Mouse (Mus musculus): ENCODE results near the gene Gm20388. TPM values are rescaled to one million over a fixed set of nuclear protein-coding genes. Genes with fewer than 3 reads are reported as not detected.

Gene Gm20388
- total RNA-seq, 2 experiments from 2014 or later = 2.2 to 7.6 TPM

GRCm38 (mm10) chr8:120737166-120737565, 826.5 kb downstream of the Gm20388 start:
- no peak for DNase-seq (ENCODE audit: low spot score in 2 of 2)
- TF ChIP-seq CTCF (conservative IDR thresholded peaks at IDR 0.05) = no peak
- Histone ChIP-seq H3K4me3 (peak overlapping the region; percentile 63; the same call in 1 of the 2 replicates), H3K27ac (no peak overlapping the region)

GRCm38 (mm10) chr8:120738771-120739170, 828.1 kb downstream of the Gm20388 start:
- Histone ChIP-seq H3K4me3 (no peak overlapping the region), H3K27ac (no peak overlapping the region)
- TF ChIP-seq CTCF (conservative IDR thresholded peaks at IDR 0.05) = no peak
- no peak for DNase-seq (ENCODE audit: low spot score in 2 of 2)

DNA sequence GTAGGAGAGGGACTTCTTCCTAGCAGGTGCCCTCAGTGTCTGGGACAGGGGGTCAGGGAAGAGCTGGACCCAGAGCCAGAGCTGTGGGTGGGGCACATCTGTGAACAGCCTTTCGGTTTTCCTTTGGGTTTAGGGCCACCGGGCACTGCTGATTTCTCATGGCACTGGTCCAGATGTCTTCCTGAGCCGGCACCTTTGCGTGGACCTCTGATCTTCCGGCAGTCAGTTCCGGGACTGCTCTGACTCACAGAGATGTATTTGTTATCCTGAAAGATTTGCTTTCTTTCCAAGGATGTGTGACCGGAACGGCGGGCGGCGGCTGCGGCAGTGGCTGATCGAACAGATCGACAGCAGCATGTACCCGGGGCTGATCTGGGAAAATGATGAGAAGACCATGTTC, 828.9 kb downstream of the Gm20388 start:
- TF ChIP-seq CTCF (conservative IDR thresholded peaks at IDR 0.05) = no peak
- DNase-seq (ENCODE audit: low spot score in 2 of 2) = no peak
- no peak overlapping the region; the same call in 1 of the 2 replicates for H3K4me3 ChIP-seq
- no peak overlapping the region for H3K27ac ChIP-seq

DNA sequence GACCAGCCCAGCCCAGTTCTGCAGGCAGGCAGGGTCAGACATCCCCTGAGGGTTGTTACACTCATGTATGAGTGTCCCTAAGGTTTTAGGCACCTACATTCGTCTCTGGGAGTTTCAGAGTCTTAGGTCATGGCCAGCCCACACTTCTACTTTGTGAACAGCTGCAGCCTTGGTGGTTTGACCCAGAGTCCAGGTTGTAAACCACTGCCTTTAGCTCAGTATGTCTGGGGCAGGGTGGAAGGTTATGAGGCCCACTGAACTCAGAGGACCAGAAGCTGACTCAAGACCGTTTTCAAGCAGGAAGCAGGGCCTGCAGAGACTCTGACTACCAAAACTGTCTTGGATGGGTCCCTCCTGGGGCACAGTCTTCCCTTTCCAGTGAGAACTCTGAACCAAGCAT, 829.9 kb downstream of the Gm20388 start:
- Histone ChIP-seq H3K27ac (no peak overlapping the region), H3K4me3 (no peak overlapping the region)
- DNase-seq (ENCODE audit: low spot score in 2 of 2) = no peak
- TF ChIP-seq CTCF (conservative IDR thresholded peaks at IDR 0.05) = no peak

DNA sequence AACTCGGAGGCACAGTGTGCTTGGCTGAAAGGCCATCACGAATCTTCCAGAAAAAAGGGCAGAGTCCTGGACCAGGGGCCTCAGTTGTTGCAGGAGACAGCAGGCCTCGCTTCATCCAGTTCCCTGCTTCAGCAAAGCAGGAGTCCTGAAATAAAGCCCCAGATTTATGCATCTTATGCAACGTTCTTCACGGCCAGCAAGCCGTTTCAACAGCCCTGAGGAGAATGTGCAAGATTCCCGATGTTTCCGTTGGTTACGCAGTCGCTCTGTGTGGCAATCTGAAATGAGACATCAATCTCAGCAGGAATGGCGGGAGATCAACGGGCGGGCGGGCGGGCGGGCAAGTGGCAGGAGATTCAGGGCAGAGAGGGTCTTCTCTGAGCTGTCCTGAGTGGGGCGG, 830.4 kb downstream of the Gm20388 start:
- Histone ChIP-seq H3K4me3 (no peak overlapping the region), H3K27ac (no peak overlapping the region)
- no peak for TF ChIP-seq CTCF (conservative IDR thresholded peaks at IDR 0.05)
- no peak for DNase-seq (ENCODE audit: low spot score in 2 of 2)

DNA sequence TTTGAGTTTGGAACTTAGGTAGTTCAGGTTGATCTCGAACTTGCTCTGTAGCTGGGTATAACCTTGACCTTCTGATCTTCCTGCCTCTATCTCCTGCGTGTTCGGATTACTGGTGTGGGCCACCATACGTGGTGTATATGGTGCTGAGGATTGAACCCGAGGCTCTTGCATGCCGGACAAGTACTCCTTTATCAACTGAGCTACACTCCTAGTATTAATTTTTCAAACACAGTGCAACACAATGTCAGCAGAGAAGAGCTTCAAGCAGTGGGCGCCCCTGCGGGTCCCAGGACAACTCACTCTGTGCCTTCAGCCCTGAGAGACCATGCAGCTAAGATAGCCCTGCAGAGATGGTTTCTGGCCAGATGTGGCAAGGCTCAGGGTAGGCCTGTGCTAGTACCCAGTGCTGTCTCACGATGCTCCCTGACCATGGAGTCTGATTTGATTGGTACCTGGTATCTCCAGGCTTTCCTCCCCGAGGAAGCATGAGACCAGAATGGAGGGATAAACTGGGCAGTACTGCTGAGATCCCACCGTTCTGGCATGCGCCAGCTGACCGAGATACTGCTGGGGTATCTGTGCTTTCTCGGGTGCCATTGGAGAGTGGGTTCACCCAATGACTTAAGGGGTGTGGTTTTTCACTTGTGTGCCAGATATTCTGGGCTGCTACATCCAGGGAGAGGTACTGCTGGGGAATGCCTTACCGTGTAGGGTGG, 831.3 kb downstream of the Gm20388 start:
- H3K27ac ChIP-seq = no peak overlapping the region
- H3K4me3 ChIP-seq = no peak overlapping the region
- no peak for DNase-seq (ENCODE audit: low spot score in 2 of 2)
- no peak for TF ChIP-seq CTCF (conservative IDR thresholded peaks at IDR 0.05)

- TF ChIP-seq CTCF (conservative IDR thresholded peaks at IDR 0.05) = no peak
- H3K4me3 ChIP-seq = no peak overlapping the region
- no peak overlapping the region for H3K27ac ChIP-seq
- DNase-seq (ENCODE audit: low spot score in 2 of 2) = no peak
These were observed 832.7 kb downstream of the Gm20388 start for GRCm38 (mm10) chr8:120743149-120743897.

GRCm38 (mm10) chr8:120743898-120744290, 833.3 kb downstream of the Gm20388 start:
- no peak for DNase-seq (ENCODE audit: low spot score in 2 of 2)
- no peak overlapping the region for H3K27ac ChIP-seq

DNA sequence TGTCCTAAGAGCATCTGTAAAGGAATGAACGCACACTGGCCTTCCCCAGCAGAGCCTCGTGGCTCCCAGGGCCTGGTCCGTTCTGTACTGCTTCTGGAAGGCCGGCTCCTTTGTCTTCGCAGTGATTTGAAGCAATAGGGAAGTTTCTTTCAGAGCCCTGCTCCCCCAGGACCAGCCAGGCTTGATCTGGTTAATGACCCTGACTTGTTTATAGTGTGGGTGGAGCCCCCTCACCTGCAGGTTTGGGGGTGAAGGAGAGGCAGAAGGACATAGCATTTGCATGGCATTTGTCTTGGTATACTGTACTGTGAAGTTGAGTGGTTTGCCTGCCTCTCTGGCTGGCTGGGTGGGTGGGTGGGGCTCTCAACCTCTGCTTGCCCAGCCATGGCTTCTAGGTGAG, 833.8 kb downstream of the Gm20388 start:
- no peak overlapping the region for H3K4me3 ChIP-seq
- no peak for DNase-seq (ENCODE audit: low spot score in 2 of 2)
- H3K27ac ChIP-seq = no peak overlapping the region
- no peak for TF ChIP-seq CTCF (conservative IDR thresholded peaks at IDR 0.05)

More at GRCm38 (mm10) chr8:120743898-120744290, 833.3 kb downstream of the Gm20388 start:
- no peak overlapping the region for H3K4me3 ChIP-seq
- TF ChIP-seq CTCF (conservative IDR thresholded peaks at IDR 0.05) = no peak

- no peak for TF ChIP-seq CTCF (conservative IDR thresholded peaks at IDR 0.05)
- Histone ChIP-seq H3K4me3 (no peak overlapping the region), H3K27ac (no peak overlapping the region)
- peak in 1 of 2 experiments; percentile 18 for DNase-seq (ENCODE audit: low spot score in 2 of 2)
These were observed 834.6 kb downstream of the Gm20388 start for GRCm38 (mm10) chr8:120745226-120745625.

- no peak for DNase-seq (ENCODE audit: low spot score in 2 of 2)
- no peak overlapping the region for H3K27ac ChIP-seq
- TF ChIP-seq CTCF (conservative IDR thresholded peaks at IDR 0.05) = no peak
- no peak overlapping the region for H3K4me3 ChIP-seq
These were observed 835.5 kb downstream of the Gm20388 start for GRCm38 (mm10) chr8:120746007-120746701.

DNA sequence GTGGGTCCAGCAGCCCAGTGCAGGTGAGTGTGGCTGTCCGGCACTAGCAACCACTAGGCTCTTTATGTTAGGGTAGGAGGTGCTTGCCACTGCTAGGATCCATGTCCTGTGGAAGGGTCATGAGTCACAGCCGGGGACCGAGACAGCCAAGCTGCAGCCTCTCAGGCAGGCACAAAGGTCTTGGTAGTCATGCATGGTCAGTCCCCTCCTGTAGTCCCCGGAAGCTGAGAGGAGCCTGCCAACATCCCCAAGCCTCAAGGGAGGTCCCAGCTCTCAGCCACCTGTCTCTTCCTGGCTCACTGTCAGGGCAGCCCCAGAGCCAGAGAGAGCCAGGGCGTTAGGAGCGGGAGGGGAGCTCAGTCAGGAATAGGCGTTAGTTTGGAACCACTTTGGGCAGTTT, 836.6 kb downstream of the Gm20388 start:
- Histone ChIP-seq H3K27ac (no peak overlapping the region), H3K4me3 (no peak overlapping the region)
- TF ChIP-seq CTCF (conservative IDR thresholded peaks at IDR 0.05) = no peak
- no peak for DNase-seq (ENCODE audit: low spot score in 2 of 2)

DNA sequence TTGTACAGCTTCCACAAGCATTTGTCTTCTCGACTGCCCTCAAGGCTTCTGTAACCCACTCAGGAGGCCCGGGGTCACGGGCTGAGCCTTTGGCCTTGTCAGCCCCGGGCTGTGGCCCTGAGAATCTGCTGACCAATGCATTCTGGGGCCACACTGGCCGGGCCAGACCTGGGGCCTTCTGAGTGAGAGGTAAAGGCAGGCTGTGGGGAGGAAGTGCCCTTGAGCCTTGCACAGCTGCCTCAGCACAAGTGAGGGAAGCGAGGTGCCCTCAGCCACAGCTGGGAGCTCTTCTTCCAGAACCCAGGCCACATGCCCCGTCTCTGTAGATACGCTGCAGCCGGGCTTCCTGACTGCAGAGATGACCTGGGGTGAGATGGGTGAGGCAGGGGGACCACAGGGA, 840.0 kb downstream of the Gm20388 start:
- no peak for DNase-seq (ENCODE audit: low spot score in 2 of 2)
- H3K27ac ChIP-seq = no peak overlapping the region
- no peak for TF ChIP-seq CTCF (conservative IDR thresholded peaks at IDR 0.05)
- H3K4me3 ChIP-seq = no peak overlapping the region
